Mouse (Mus musculus): ENCODE results near the gene Tle3.

- TF ChIP-seq CTCF (conservative IDR thresholded peaks at IDR 0.05; ENCODE audit: insufficient read depth, insufficient read length, low read depth, low read length), result no peak
- no peak for TF ChIP-seq POLR2A (IDR thresholded peaks at IDR 0.05; ENCODE audit: low read depth, low read length)
Observed at GRCm38 (mm10) chr9:61369316-61370273, 2.6 kb upstream of the Tle3 start.
